Mouse (Mus musculus) olfactory bulb, adult 2 months (tissue): Measurements from ENCODE around the gene Frmd4b.

ENCODE experiments used
- CTCF ChIP-seq: fragments of 200-500 bp; IDR thresholded peaks from 2 replicates; pipeline ENCODE4 v1.5.1; 2012; ENCODE audit warnings: low read depth, mild to moderate bottlenecking, low read length, moderate library complexity; ENCODE audit not compliant: insufficient read depth
- POLR2A ChIP-seq: fragments of 200-500 bp; IDR thresholded peaks from 2 replicates; pipeline ENCODE4 v1.6.1; 2012; ENCODE audit warnings: mild to moderate bottlenecking, low read depth, low read length, moderate library complexity; ENCODE audit not compliant: insufficient read depth

DNA sequence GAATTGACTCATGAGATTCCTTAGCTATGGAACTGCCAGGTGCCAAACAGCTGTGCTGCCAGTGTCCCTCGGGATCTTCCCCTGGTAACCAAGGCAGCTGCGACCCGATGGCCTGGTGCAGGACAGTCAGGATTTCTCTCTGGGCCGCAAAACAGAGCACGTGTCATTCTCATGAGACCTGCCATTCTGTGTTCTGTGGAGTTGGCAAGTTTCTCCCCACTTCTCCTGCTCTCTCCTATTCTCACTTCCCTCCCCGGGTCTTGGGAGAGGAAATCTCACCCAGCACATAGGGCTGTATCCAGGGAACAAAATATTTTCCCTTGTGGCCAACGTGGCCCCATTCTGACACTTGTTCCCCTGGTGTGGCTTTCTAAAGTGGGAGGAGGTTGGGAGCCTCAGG, 176.0 kb downstream of the Frmd4b start:
- TF ChIP-seq CTCF (no peak), POLR2A (no peak)
